Mouse (Mus musculus) bone marrow macrophage, adult 2 months (primary cell): ENCODE measurements around the gene Vmn1r112.
"Not testable (repeated sequence)": the region's sequence is repeated elsewhere in the genome, so short reads cannot be mapped to it uniquely, and the experiment has no call there.

ENCODE experiments used
- CTCF ChIP-seq: IDR thresholded peaks from 2 replicates; pipeline ENCODE4 v1.5.1; 2012; ENCODE audit warnings: low read depth, mild to moderate bottlenecking, low read length, moderate library complexity
- POLR2A ChIP-seq: IDR thresholded peaks from 2 replicates; pipeline ENCODE4 v1.6.1; 2012; ENCODE audit warnings: mild to moderate bottlenecking, low read depth, low read length, borderline replicate concordance

DNA sequence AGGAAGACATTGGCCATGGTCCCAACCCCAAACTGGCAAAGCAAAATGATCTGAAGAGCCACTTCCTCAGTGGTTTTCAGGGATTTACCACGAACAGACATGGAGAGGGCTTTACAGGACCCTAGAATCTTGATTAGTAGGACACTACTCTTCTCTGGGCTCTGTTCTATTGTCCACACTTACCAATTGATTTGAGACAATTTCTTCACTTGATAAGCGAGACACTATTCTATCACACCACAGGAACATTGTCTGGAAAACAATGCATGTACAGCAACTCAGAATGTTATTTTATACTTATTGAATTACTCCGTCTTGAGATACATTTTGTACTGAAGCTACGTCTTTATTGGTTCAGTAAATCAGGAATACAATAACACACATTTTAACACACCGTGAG is 41.1 kb downstream of the Vmn1r112 start, which contains the start of gene Vmn1r114:
- not testable (repeated sequence) for TF ChIP-seq CTCF, POLR2A
